Mouse (Mus musculus): ENCODE measurements around the gene AI597479. TPM values are rescaled to one million over a fixed set of nuclear protein-coding genes. Genes with fewer than 3 reads are reported as not detected.

AI597479 gene
- 42.8 and 47.9 TPM in 2 replicates for polyA plus RNA-seq (2015; fragmentation: Nextera tagmentation; extraction: Ambion mirVana)

- Histone ChIP-seq H3K9ac (ENCODE audit: low read depth, low read length) (peak within 1 kb of the TSS; percentile 99), H3K4me3 (ENCODE audit: low read length) (peak within 1 kb of the TSS; percentile 93), H3K27me3 (replicated peaks; ENCODE audit: control insufficient read depth, insufficient read depth, low read length) (no peaks in the 10 kb centered on the region), H3K9me3 (ENCODE audit: control insufficient read depth, low read length) (no peaks in the 10 kb centered on the region), H3K36me3 (ENCODE audit: control insufficient read depth, insufficient read depth, low read length) (no peaks in the 10 kb centered on the region), H3K4me2 (ENCODE audit: low read length) (peak within 1 kb of the TSS; percentile 90), H3K27ac (ENCODE audit: low read depth, low read length) (peak within 1 kb of the TSS; percentile 100), H3K4me1 (ENCODE audit: control insufficient read depth, insufficient read depth, low read depth, low read length) (peaks cover 13% of the 10 kb centered on the region)
- WGBS, result 1% methylated on average over 50 of the region's 57 CpGs
- ATAC-seq, result peak; percentile 98
Observed at GRCm38 (mm10) chr1:43098031-43098984, at the start of gene AI597479, which contains the start of gene Tgfbrap1. AI597479 (plus strand) TSS chr1:43098710. Tgfbrap1 (minus strand) TSS chr1:43098637.

- ATAC-seq, result no peak; the same call in 1 of the 2 replicates
- WGBS, result 94% methylated on average over 5 of the region's 5 CpGs
- H3K27me3 ChIP-seq (replicated peaks; ENCODE audit: control insufficient read depth, insufficient read depth, low read length), result no peaks in the 10 kb centered on the region
Observed at GRCm38 (mm10) chr1:43051903-43052302, 46.6 kb upstream of the AI597479 start.

GRCm38 (mm10) chr1:43065615-43066310 is 32.7 kb upstream of the AI597479 start:
- H3K36me3 ChIP-seq (ENCODE audit: control insufficient read depth, insufficient read depth, low read length), result peaks cover 21% of the 10 kb centered on the region
- 45% methylated on average over 9 of the region's 9 CpGs for WGBS
- no peak overlapping the region for H3K4me3 ChIP-seq (ENCODE audit: low read length)
- H3K9me3 ChIP-seq (ENCODE audit: control insufficient read depth, low read length), result no peaks in the 10 kb centered on the region
- H3K27me3 ChIP-seq (replicated peaks; ENCODE audit: control insufficient read depth, insufficient read depth, low read length), result no peaks in the 10 kb centered on the region
- H3K4me1 ChIP-seq (ENCODE audit: control insufficient read depth, insufficient read depth, low read depth, low read length), result no peaks in the 10 kb centered on the region
- ATAC-seq, result peak; percentile 96
- H3K9ac ChIP-seq (ENCODE audit: low read depth, low read length), result peak overlapping the region; percentile 13; the same call in 1 of the 2 replicates
- no peak overlapping the region for H3K27ac ChIP-seq (ENCODE audit: low read depth, low read length)
- no peak overlapping the region for H3K4me2 ChIP-seq (ENCODE audit: low read length)

More at GRCm38 (mm10) chr1:43051903-43052302, 46.6 kb upstream of the AI597479 start:
- Histone ChIP-seq H3K36me3 (ENCODE audit: control insufficient read depth, insufficient read depth, low read length) (peaks cover 17% of the 10 kb centered on the region), H3K4me1 (ENCODE audit: control insufficient read depth, insufficient read depth, low read depth, low read length) (no peaks in the 10 kb centered on the region), H3K9me3 (ENCODE audit: control insufficient read depth, low read length) (no peaks in the 10 kb centered on the region), H3K9ac (ENCODE audit: low read depth, low read length) (no peak overlapping the region), H3K4me2 (ENCODE audit: low read length) (no peak overlapping the region), H3K27ac (ENCODE audit: low read depth, low read length) (no peak overlapping the region), H3K4me3 (ENCODE audit: low read length) (no peak overlapping the region)

GRCm38 (mm10) chr1:43066573-43066972 is 31.9 kb upstream of the AI597479 start:
- 94% methylated on average over 8 of the region's 8 CpGs for WGBS
- no peak for ATAC-seq
- Histone ChIP-seq H3K4me1 (ENCODE audit: control insufficient read depth, insufficient read depth, low read depth, low read length) (no peaks in the 10 kb centered on the region), H3K27me3 (replicated peaks; ENCODE audit: control insufficient read depth, insufficient read depth, low read length) (no peaks in the 10 kb centered on the region), H3K4me3 (ENCODE audit: low read length) (no peak overlapping the region), H3K27ac (ENCODE audit: low read depth, low read length) (no peak overlapping the region), H3K9me3 (ENCODE audit: control insufficient read depth, low read length) (no peaks in the 10 kb centered on the region), H3K36me3 (ENCODE audit: control insufficient read depth, insufficient read depth, low read length) (peaks cover 21% of the 10 kb centered on the region), H3K4me2 (ENCODE audit: low read length) (no peak overlapping the region), H3K9ac (ENCODE audit: low read depth, low read length) (no peak overlapping the region)

- Histone ChIP-seq H3K36me3 (ENCODE audit: control insufficient read depth, insufficient read depth, low read length) (peaks cover 14% of the 10 kb centered on the region), H3K9me3 (ENCODE audit: control insufficient read depth, low read length) (no peaks in the 10 kb centered on the region), H3K9ac (ENCODE audit: low read depth, low read length) (no peak overlapping the region), H3K4me1 (ENCODE audit: control insufficient read depth, insufficient read depth, low read depth, low read length) (no peaks in the 10 kb centered on the region), H3K27me3 (replicated peaks; ENCODE audit: control insufficient read depth, insufficient read depth, low read length) (no peaks in the 10 kb centered on the region), H3K27ac (ENCODE audit: low read depth, low read length) (no peak overlapping the region), H3K4me3 (ENCODE audit: low read length) (no peak overlapping the region), H3K4me2 (ENCODE audit: low read length) (no peak overlapping the region)
- 83% methylated on average over 7 of the region's 7 CpGs for WGBS
- ATAC-seq, result no peak
Observed at GRCm38 (mm10) chr1:43067551-43067950, 31.0 kb upstream of the AI597479 start.

GRCm38 (mm10) chr1:43070726-43071125 is 27.8 kb upstream of the AI597479 start:
- Histone ChIP-seq H3K4me2 (ENCODE audit: low read length) (no peak overlapping the region), H3K36me3 (ENCODE audit: control insufficient read depth, insufficient read depth, low read length) (peaks cover 17% of the 10 kb centered on the region), H3K4me1 (ENCODE audit: control insufficient read depth, insufficient read depth, low read depth, low read length) (no peaks in the 10 kb centered on the region), H3K27ac (ENCODE audit: low read depth, low read length) (no peak overlapping the region), H3K27me3 (replicated peaks; ENCODE audit: control insufficient read depth, insufficient read depth, low read length) (no peaks in the 10 kb centered on the region), H3K4me3 (ENCODE audit: low read length) (no peak overlapping the region), H3K9ac (ENCODE audit: low read depth, low read length) (no peak overlapping the region), H3K9me3 (ENCODE audit: control insufficient read depth, low read length) (no peaks in the 10 kb centered on the region)
- no peak for ATAC-seq
- WGBS, result 90% methylated on average over 5 of the region's 5 CpGs

- H3K36me3 ChIP-seq (ENCODE audit: control insufficient read depth, insufficient read depth, low read length), result peaks cover 11% of the 10 kb centered on the region
Observed at GRCm38 (mm10) chr1:43072028-43072427, 26.5 kb upstream of the AI597479 start.

GRCm38 (mm10) chr1:43072561-43072960 is 25.9 kb upstream of the AI597479 start:
- no peak overlapping the region for H3K9ac ChIP-seq (ENCODE audit: low read depth, low read length)
- no peaks in the 10 kb centered on the region for H3K27me3 ChIP-seq (replicated peaks; ENCODE audit: control insufficient read depth, insufficient read depth, low read length)
- no peak overlapping the region for H3K4me3 ChIP-seq (ENCODE audit: low read length)
- H3K4me2 ChIP-seq (ENCODE audit: low read length), result no peak overlapping the region
- no peak overlapping the region for H3K27ac ChIP-seq (ENCODE audit: low read depth, low read length)
- H3K4me1 ChIP-seq (ENCODE audit: control insufficient read depth, insufficient read depth, low read depth, low read length), result no peaks in the 10 kb centered on the region
- WGBS, result 71% methylated on average over 1 of the region's 1 CpGs
- H3K9me3 ChIP-seq (ENCODE audit: control insufficient read depth, low read length), result no peaks in the 10 kb centered on the region
- ATAC-seq, result no peak
- H3K36me3 ChIP-seq (ENCODE audit: control insufficient read depth, insufficient read depth, low read length), result peaks cover 8% of the 10 kb centered on the region

More at GRCm38 (mm10) chr1:43072028-43072427, 26.5 kb upstream of the AI597479 start:
- Histone ChIP-seq H3K4me3 (ENCODE audit: low read length) (no peak overlapping the region), H3K4me1 (ENCODE audit: control insufficient read depth, insufficient read depth, low read depth, low read length) (no peaks in the 10 kb centered on the region), H3K9me3 (ENCODE audit: control insufficient read depth, low read length) (no peaks in the 10 kb centered on the region), H3K27me3 (replicated peaks; ENCODE audit: control insufficient read depth, insufficient read depth, low read length) (no peaks in the 10 kb centered on the region), H3K27ac (ENCODE audit: low read depth, low read length) (no peak overlapping the region), H3K4me2 (ENCODE audit: low read length) (no peak overlapping the region), H3K9ac (ENCODE audit: low read depth, low read length) (no peak overlapping the region)
- WGBS, result 89% methylated on average over 8 of the region's 8 CpGs
- no peak for ATAC-seq

- Histone ChIP-seq H3K27me3 (replicated peaks; ENCODE audit: control insufficient read depth, insufficient read depth, low read length) (no peaks in the 10 kb centered on the region), H3K36me3 (ENCODE audit: control insufficient read depth, insufficient read depth, low read length) (peaks cover 8% of the 10 kb centered on the region), H3K4me2 (ENCODE audit: low read length) (no peak overlapping the region), H3K9ac (ENCODE audit: low read depth, low read length) (no peak overlapping the region), H3K9me3 (ENCODE audit: control insufficient read depth, low read length) (no peaks in the 10 kb centered on the region), H3K27ac (ENCODE audit: low read depth, low read length) (no peak overlapping the region), H3K4me3 (ENCODE audit: low read length) (no peak overlapping the region), H3K4me1 (ENCODE audit: control insufficient read depth, insufficient read depth, low read depth, low read length) (no peaks in the 10 kb centered on the region)
- ATAC-seq, result no peak
- whole genome bisulfite sequencing, result 92% methylated on average over 2 of the region's 2 CpGs
Observed at GRCm38 (mm10) chr1:43074791-43075190, 23.7 kb upstream of the AI597479 start.

Measured in hindbrain, embryonic 16.5 days (tissue).